Mouse (Mus musculus) cerebellum, adult 2 months (tissue): ENCODE results near the gene Ndufs8.

ENCODE experiments used
- CTCF ChIP-seq: fragments of 200-500 bp; IDR thresholded peaks from 2 replicates; pipeline ENCODE4 v1.5.1; 2011; ENCODE audit warnings: low read depth, mild to moderate bottlenecking, control low read depth, low read length, moderate library complexity, borderline replicate concordance; ENCODE audit not compliant: insufficient read depth
- POLR2A ChIP-seq: fragments of 200-500 bp; IDR thresholded peaks from 2 replicates; pipeline ENCODE4 v1.6.1; 2011; ENCODE audit warnings: low read length, control low read depth, borderline replicate concordance; ENCODE audit not compliant: insufficient read depth

DNA sequence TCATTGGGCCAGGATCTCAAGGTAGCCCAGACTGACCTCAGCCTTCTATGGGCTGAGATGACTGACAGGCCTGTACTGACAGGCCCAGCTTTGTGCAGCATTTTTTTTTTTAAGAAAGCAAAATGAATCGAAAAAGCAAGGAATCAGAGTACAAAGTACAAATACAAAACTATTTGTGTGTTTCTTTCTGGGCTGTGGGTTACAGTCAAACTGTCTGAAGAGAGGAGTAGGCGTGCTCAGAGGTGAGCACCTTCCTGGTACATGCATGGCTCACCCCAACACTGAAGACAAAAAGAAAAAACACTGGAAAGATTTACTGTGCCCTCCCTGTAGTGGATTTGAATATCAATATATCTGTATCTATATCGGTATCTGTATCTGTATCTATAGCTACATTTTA lies 35.2 kb upstream of the Ndufs8 start:
- TF ChIP-seq CTCF (no peak), POLR2A (no peak)
